Comparison of ENCODE assay signal across 16 mouse cellular contexts in the genomic region with DNA sequence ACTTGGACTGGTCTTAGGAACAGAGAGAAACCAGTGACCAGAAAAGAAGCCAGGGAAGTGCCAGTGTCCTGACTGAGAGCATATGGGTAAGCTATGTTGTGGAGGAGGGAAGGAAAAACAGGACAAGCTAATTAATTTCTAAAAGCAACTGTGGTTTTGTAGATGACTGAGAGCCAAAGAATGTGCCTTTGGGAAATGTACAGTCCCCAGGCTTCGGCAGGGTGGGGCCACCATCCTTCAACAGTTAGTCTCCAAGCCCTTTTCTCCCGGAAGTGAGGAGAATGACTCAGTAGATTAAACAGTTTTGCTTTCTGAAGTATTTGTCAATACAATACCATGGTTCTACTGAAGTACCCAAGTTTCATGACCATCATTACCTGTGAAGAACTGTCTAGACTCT. TPM values are rescaled to one million over a fixed set of nuclear protein-coding genes. Genes with fewer than 3 reads are reported as not detected.
A peak's percentile ranks its signal among the peaks of the same experiment; 100 is the strongest.
DNase-seq lines count a peak whose midpoint lies in the region; ATAC-seq and TF ChIP-seq lines count a peak whose summit lies in the region.
"Had no signal": no experiment of that assay in that cellular context is flagged by ENCODE, and none has a peak within 500 bp of the region (broad histone marks: within the 10 kb centered on the region; RNA-seq: fewer than 3 reads in every experiment).

No protein-coding gene starts in this region.

- H3K4me1 ChIP-seq in embryonic fibroblast, embryonic 13.5 days (ENCODE audit: control insufficient read depth, insufficient read depth, low read length): peaks cover 26% of the 10 kb centered on the region
- no peaks in the 10 kb centered on the region for H3K4me1 ChIP-seq in forebrain, embryonic 14.5 days (ENCODE audit: control insufficient read depth, insufficient read depth, low read length)

- peak overlapping the region; percentile 84 for H3K4me2 ChIP-seq in myocyte (ENCODE audit: low read depth)
- no peak overlapping the region for H3K4me2 ChIP-seq in forebrain, embryonic 14.5 days (ENCODE audit: low read length)
- H3K4me2 ChIP-seq: midbrain, embryonic 15.5 days; neural tube, embryonic 13.5 days had no signal

- H3ac ChIP-seq in C2C12 (ENCODE audit: control insufficient read depth, insufficient read length, low read depth) (no peak overlapping the region), myocyte (ENCODE audit: control insufficient read depth, insufficient read length) (no peak overlapping the region)

- H3K79me2 ChIP-seq in C2C12 (ENCODE audit: control insufficient read depth, insufficient read depth) (peaks cover 95% of the 10 kb centered on the region), myocyte (ENCODE audit: control insufficient read depth, insufficient read depth) (peaks cover 75% of the 10 kb centered on the region)

- 87% methylated on average over 2 of the region's 2 CpGs for WGBS in forebrain, embryonic 14.5 days

- ATAC-seq in forebrain, embryonic 14.5 days: no peak
- ATAC-seq in cerebellum, adult (ENCODE audit: insufficient number of reproducible peaks, low FRiP score, low TSS enrichment): no peak
- ATAC-seq: midbrain, embryonic 15.5 days had no signal

- intact Hi-C loops in heart, postnatal 25 days (cut with DNase I): no loop called here

- H3K4me3 ChIP-seq in C2C12 (ENCODE audit: insufficient read depth, poor library complexity, severe bottlenecking) (no peak overlapping the region), myocyte (no peak overlapping the region)
- H3K4me3 ChIP-seq in embryonic fibroblast, embryonic 13.5 days (ENCODE audit: insufficient read depth, low read length): no peak overlapping the region
- H3K4me3 ChIP-seq in forebrain, embryonic 14.5 days (ENCODE audit: low read depth, low read length): no peak overlapping the region
- H3K4me3 ChIP-seq: forebrain, embryonic 10.5 days; heart, adult 2 months; midbrain, embryonic 15.5 days; neural tube, embryonic 13.5 days had no signal

- H3K9me3 ChIP-seq in forebrain, embryonic 14.5 days (replicated peaks; ENCODE audit: control insufficient read depth, low read length): no peaks in the 10 kb centered on the region
- H3K9me3 ChIP-seq: forebrain, embryonic 10.5 days; midbrain, embryonic 15.5 days; neural tube, embryonic 13.5 days had no signal

- H3K27me3 ChIP-seq in C2C12 (ENCODE audit: control insufficient read depth, insufficient read depth, insufficient read length) (no peaks in the 10 kb centered on the region), myocyte (ENCODE audit: control insufficient read depth, insufficient read depth, insufficient read length) (no peaks in the 10 kb centered on the region)
- H3K27me3 ChIP-seq in forebrain, embryonic 14.5 days (replicated peaks; ENCODE audit: control insufficient read depth, insufficient read depth, low read length): peaks cover 9% of the 10 kb centered on the region; the same call in 1 of the 2 replicates

- DNase-seq in heart, postnatal 4 days: peak; percentile 26
- DNase-seq in heart, postnatal 25 days (ENCODE audit: low spot score): no peak
- DNase-seq in forebrain, embryonic 14.5 days (ENCODE audit: low spot score): no peak
- DNase-seq: cerebellum, adult 8-10 months; liver had no signal

- H3K36me3 ChIP-seq in C2C12 (ENCODE audit: control insufficient read depth, insufficient read depth): peaks cover 35% of the 10 kb centered on the region
- no peaks in the 10 kb centered on the region for H3K36me3 ChIP-seq in myocyte (ENCODE audit: control insufficient read depth, insufficient read depth)
- no peaks in the 10 kb centered on the region for H3K36me3 ChIP-seq in forebrain, embryonic 14.5 days (ENCODE audit: control insufficient read depth, insufficient read depth, low read length)
- H3K36me3 ChIP-seq: forebrain, embryonic 10.5 days; midbrain, embryonic 15.5 days; neural tube, embryonic 13.5 days had no signal

- no peak for TF ChIP-seq POLR2A in embryonic fibroblast, embryonic 13.5 days (IDR thresholded peaks at IDR 0.05; ENCODE audit: low read depth, low read length)
- no peak for TF ChIP-seq POLR2A in myocyte (IDR thresholded peaks at IDR 0.05; ENCODE audit: insufficient read length, low read depth)

- no peak for TF ChIP-seq CTCF in C2C12 (IDR thresholded peaks at IDR 0.05; ENCODE audit: control insufficient read depth, insufficient read depth, insufficient read length)
- no peak for TF ChIP-seq CTCF in embryonic fibroblast, embryonic 13.5 days (IDR thresholded peaks at IDR 0.05; ENCODE audit: borderline replicate concordance, insufficient read depth, low read length)

- peaks cover 76% of the 10 kb centered on the region for H3K79me3 ChIP-seq in C2C12 (ENCODE audit: low read depth)

- peak overlapping the region; percentile 98 for H3K27ac ChIP-seq in embryonic fibroblast, embryonic 13.5 days (ENCODE audit: insufficient read depth, low read length)
- H3K27ac ChIP-seq in forebrain, embryonic 14.5 days (ENCODE audit: low read depth, low read length): no peak overlapping the region
- H3K27ac ChIP-seq: forebrain, embryonic 10.5 days; macrophage; midbrain, embryonic 15.5 days; neural tube, embryonic 13.5 days had no signal

- no peak overlapping the region for H3K9ac ChIP-seq in forebrain, embryonic 14.5 days (ENCODE audit: low read length)
- H3K9ac ChIP-seq: midbrain, embryonic 15.5 days; neural tube, embryonic 13.5 days had no signal

TF ChIP-seq in C2C12, 6 proteins besides CTCF, POLR2A, EP300 and RAD21:
- no peak for TF ChIP-seq MYOG (IDR thresholded peaks at IDR 0.05; ENCODE audit: control insufficient read depth, extremely low read depth, insufficient read length)
- no peak for TF ChIP-seq USF1 (IDR thresholded peaks at IDR 0.05; ENCODE audit: low read depth)
- no peak for TF ChIP-seq MYOD1 (IDR thresholded peaks at IDR 0.05; ENCODE audit: control insufficient read depth, insufficient read length, low read depth)
- peak; percentile 83 for TF ChIP-seq FOSL1 (IDR thresholded peaks at IDR 0.05; ENCODE audit: insufficient read depth, low read length, poor library complexity, severe bottlenecking)
- peak; percentile 28 for TF ChIP-seq CEBPB (IDR thresholded peaks at IDR 0.05; ENCODE audit: low read depth)
- TF ChIP-seq MAX (IDR thresholded peaks at IDR 0.05): no peak

TF ChIP-seq in myocyte, 11 proteins besides CTCF, POLR2A, EP300 and RAD21:
- TF ChIP-seq MAX (IDR thresholded peaks at IDR 0.05; ENCODE audit: low read depth) (no peak), SRF (IDR thresholded peaks at IDR 0.05; ENCODE audit: control insufficient read depth, insufficient read length, low read depth) (no peak), MYOG (IDR thresholded peaks at IDR 0.05; ENCODE audit: control insufficient read depth in 1 of 3, insufficient read depth in 1 of 3, insufficient read length in 2 of 3, low read depth in 2 of 3) (no peak), MYOD1 (IDR thresholded peaks at IDR 0.05; ENCODE audit: control insufficient read depth in 1 of 3, insufficient read length in 2 of 3, low read depth in 2 of 3) (no peak), TCF3 (IDR thresholded peaks at IDR 0.05; ENCODE audit: insufficient read length, low read depth) (no peak), CEBPB (IDR thresholded peaks at IDR 0.05; ENCODE audit: insufficient read depth, poor library complexity, severe bottlenecking) (no peak), POLR2AphosphoS2 (IDR thresholded peaks at IDR 0.05; ENCODE audit: insufficient read length, low read depth) (no peak), REST (IDR thresholded peaks at IDR 0.05; ENCODE audit: insufficient read depth, insufficient read length) (no peak), E2F4 (IDR thresholded peaks at IDR 0.05; ENCODE audit: insufficient read depth) (no peak), TCF12 (IDR thresholded peaks at IDR 0.05; ENCODE audit: insufficient read depth, poor library complexity, severe bottlenecking) (no peak), USF1 (IDR thresholded peaks at IDR 0.05; ENCODE audit: low read depth) (no peak)

RNA-seq across cellular contexts. Expression of gene Myof, which starts 5.1 kb away (rescaled TPM):
- total RNA-seq in heart, postnatal 4 days (2021): 10 to 100 TPM; 15.5 to 16.4 TPM
- 10 to 100 TPM in 1 of 2 experiments, 1 to 10 TPM in 1; 9.5 to 10.3 TPM for total RNA-seq in heart, postnatal 25 days (2021)
- 125 TPM for polyA plus RNA-seq in C2C12 (2012; fragmentation: generic; extraction: Trizol)
- polyA plus RNA-seq in embryonic fibroblast, embryonic 13.5 days (2011; ENCODE audit: insufficient read length, low read depth, missing spikeins): 228 and 282 TPM in 2 replicates
- polyA plus RNA-seq in myocyte (2012; fragmentation: generic; extraction: Trizol): 76.9 TPM
- polyA plus RNA-seq in forebrain, embryonic 14.5 days (2014; fragmentation: Nextera tagmentation; extraction: Ambion mirVana): 1.4 and 2.5 TPM in 2 replicates

RNA-seq across cellular contexts. Expression of gene Cep55, which starts 16.5 kb away (rescaled TPM):
- 10 to 100 TPM; 18.5 to 20.3 TPM for total RNA-seq in heart, postnatal 4 days (2021)
- total RNA-seq in heart, postnatal 25 days (2021): under 1 TPM; 0.50 to 0.78 TPM
- polyA plus RNA-seq in C2C12 (2012; fragmentation: generic; extraction: Trizol) (11.7 TPM), myocyte (2012; fragmentation: generic; extraction: Trizol) (5.1 TPM)
- 17.4 and 24.0 TPM in 2 replicates for polyA plus RNA-seq in embryonic fibroblast, embryonic 13.5 days (2011; ENCODE audit: insufficient read length, low read depth, missing spikeins)
- polyA plus RNA-seq in forebrain, embryonic 14.5 days (2014; fragmentation: Nextera tagmentation; extraction: Ambion mirVana): 21.2 and 21.8 TPM in 2 replicates

RNA-seq across cellular contexts. Expression of gene Ffar4, which starts 58.6 kb away (rescaled TPM):
- under 1 TPM in 1 of 2 experiments, not detected in 1; 0.38 TPM for total RNA-seq in heart, postnatal 4 days (2021)
- under 1 TPM in 1 of 2 experiments, not detected in 1; 0.20 TPM for total RNA-seq in heart, postnatal 25 days (2021)
- polyA plus RNA-seq in C2C12 (2012; fragmentation: generic; extraction: Trizol): not detected
- not detected in 2 replicates for polyA plus RNA-seq in embryonic fibroblast, embryonic 13.5 days (2011; ENCODE audit: insufficient read length, low read depth, missing spikeins)
- polyA plus RNA-seq in myocyte (2012; fragmentation: generic; extraction: Trizol): not detected
- 0.17 TPM in 1 of 2 replicates, not detected in the other for polyA plus RNA-seq in forebrain, embryonic 14.5 days (2014; fragmentation: Nextera tagmentation; extraction: Ambion mirVana)
- total RNA-seq: left cerebral cortex, postnatal 14 days had no signal
- polyA plus RNA-seq: forebrain, embryonic 10.5 days; hindbrain, embryonic 11.5 days; macrophage; neural tube, embryonic 13.5 days had no signal

Comparison
In these comparisons a context has a peak if more than half of its experiments do, and no peak if none do; other contexts are left out.
1. RNA of gene Myof, which starts 5.1 kb away (polyA plus RNA-seq): 228 to 282 TPM in embryonic fibroblast, embryonic 13.5 days, 125 TPM in C2C12 (single experiment) and 76.9 TPM in myocyte (single experiment); 1.4 to 2.5 TPM in forebrain, embryonic 14.5 days; every median in the first group is over 10 times any median in the second.